Mouse (Mus musculus): ENCODE measurements at regions not wholly inside any gene's neighbourhood (a gene's known extent, or its start where the extent isn't known, plus 50 kb on each side); places are given as distances from the start of the nearest gene placed in this dataset.

GRCm38 (mm10) chr9:61129186-61129585 is 243.0 kb upstream of the Tle3 start:
- H3K27ac ChIP-seq (ENCODE audit: low read depth, low read length), result no peak overlapping the region
- no peak overlapping the region for H3K4me2 ChIP-seq (ENCODE audit: low read depth, low read length)
- no peak for ATAC-seq (ENCODE audit: low read depth)
- 0 out of 2 replicates have a peak, but pooled peaks cover 2% of the 10 kb centered on the region for H3K27me3 ChIP-seq (ENCODE audit: control insufficient read depth, insufficient read depth, low read length)
- no peak overlapping the region for H3K4me3 ChIP-seq (ENCODE audit: low read depth, low read length)
- H3K4me1 ChIP-seq (ENCODE audit: control insufficient read depth, insufficient read depth, low read length), result peaks cover 6% of the 10 kb centered on the region
- no peaks in the 10 kb centered on the region for H3K36me3 ChIP-seq (ENCODE audit: control insufficient read depth, insufficient read depth, low read length)
- H3K9ac ChIP-seq (replicated peaks; ENCODE audit: low read depth, low read length), result no peak overlapping the region
- H3K9me3 ChIP-seq (ENCODE audit: control insufficient read depth, low read length), result no peaks in the 10 kb centered on the region
- 80% methylated on average over 5 of the region's 5 CpGs for WGBS

GRCm38 (mm10) chr9:61130877-61131276 is 241.3 kb upstream of the Tle3 start:
- WGBS, result 66% methylated on average over 4 of the region's 4 CpGs
- H3K27ac ChIP-seq (ENCODE audit: low read depth, low read length), result no peak overlapping the region
- no peak overlapping the region for H3K4me2 ChIP-seq (ENCODE audit: low read depth, low read length)
- H3K9me3 ChIP-seq (ENCODE audit: control insufficient read depth, low read length), result no peaks in the 10 kb centered on the region
- H3K27me3 ChIP-seq (ENCODE audit: control insufficient read depth, insufficient read depth, low read length), result 0 out of 2 replicates have a peak, but pooled peaks cover 2% of the 10 kb centered on the region
- no peak for ATAC-seq (ENCODE audit: low read depth)
- H3K4me1 ChIP-seq (ENCODE audit: control insufficient read depth, insufficient read depth, low read length), result peaks cover 9% of the 10 kb centered on the region
- H3K36me3 ChIP-seq (ENCODE audit: control insufficient read depth, insufficient read depth, low read length), result no peaks in the 10 kb centered on the region
- H3K9ac ChIP-seq (replicated peaks; ENCODE audit: low read depth, low read length), result no peak overlapping the region
- no peak overlapping the region for H3K4me3 ChIP-seq (ENCODE audit: low read depth, low read length)

GRCm38 (mm10) chr9:61135263-61135882 is 236.8 kb upstream of the Tle3 start:
- H3K4me1 ChIP-seq (ENCODE audit: control insufficient read depth, insufficient read depth, low read length), result peaks cover 10% of the 10 kb centered on the region
- H3K36me3 ChIP-seq (ENCODE audit: control insufficient read depth, insufficient read depth, low read length), result no peaks in the 10 kb centered on the region
- ATAC-seq (ENCODE audit: low read depth), result peak; percentile 49; the same call in 1 of the 2 replicates
- no peak overlapping the region for H3K27ac ChIP-seq (ENCODE audit: low read depth, low read length)
- H3K9ac ChIP-seq (replicated peaks; ENCODE audit: low read depth, low read length), result no peak overlapping the region
- WGBS, result 22% methylated on average over 10 of the region's 10 CpGs
- H3K4me2 ChIP-seq (ENCODE audit: low read depth, low read length), result no peak overlapping the region
- no peaks in the 10 kb centered on the region for H3K9me3 ChIP-seq (ENCODE audit: control insufficient read depth, low read length)
- no peaks in the 10 kb centered on the region for H3K27me3 ChIP-seq (ENCODE audit: control insufficient read depth, insufficient read depth, low read length)
- no peak overlapping the region for H3K4me3 ChIP-seq (ENCODE audit: low read depth, low read length)

GRCm38 (mm10) chr9:61135917-61136316 is 236.2 kb upstream of the Tle3 start:
- Histone ChIP-seq H3K4me3 (ENCODE audit: low read depth, low read length) (no peak overlapping the region), H3K4me1 (ENCODE audit: control insufficient read depth, insufficient read depth, low read length) (peaks cover 5% of the 10 kb centered on the region; the same call in 1 of the 2 replicates), H3K27me3 (ENCODE audit: control insufficient read depth, insufficient read depth, low read length) (no peaks in the 10 kb centered on the region), H3K36me3 (ENCODE audit: control insufficient read depth, insufficient read depth, low read length) (no peaks in the 10 kb centered on the region), H3K9ac (replicated peaks; ENCODE audit: low read depth, low read length) (no peak overlapping the region), H3K9me3 (ENCODE audit: control insufficient read depth, low read length) (no peaks in the 10 kb centered on the region), H3K27ac (ENCODE audit: low read depth, low read length) (no peak overlapping the region), H3K4me2 (ENCODE audit: low read depth, low read length) (no peak overlapping the region)
- ATAC-seq (ENCODE audit: low read depth), result no peak
- 44% methylated on average over 3 of the region's 3 CpGs for WGBS

GRCm38 (mm10) chr9:61138741-61139368 is 233.3 kb upstream of the Tle3 start:
- Histone ChIP-seq H3K27me3 (ENCODE audit: control insufficient read depth, insufficient read depth, low read length) (no peaks in the 10 kb centered on the region), H3K9me3 (ENCODE audit: control insufficient read depth, low read length) (no peaks in the 10 kb centered on the region), H3K4me2 (ENCODE audit: low read depth, low read length) (no peak overlapping the region), H3K9ac (replicated peaks; ENCODE audit: low read depth, low read length) (no peak overlapping the region), H3K4me3 (ENCODE audit: low read depth, low read length) (no peak overlapping the region), H3K36me3 (ENCODE audit: control insufficient read depth, insufficient read depth, low read length) (no peaks in the 10 kb centered on the region), H3K4me1 (ENCODE audit: control insufficient read depth, insufficient read depth, low read length) (0 out of 2 replicates have a peak, but pooled peaks cover 5% of the 10 kb centered on the region), H3K27ac (ENCODE audit: low read depth, low read length) (no peak overlapping the region)
- ATAC-seq (ENCODE audit: low read depth), result no peak
- WGBS, result 57% methylated on average over 11 of the region's 11 CpGs

- no peak for ATAC-seq (ENCODE audit: low read depth)
- Histone ChIP-seq H3K4me1 (ENCODE audit: control insufficient read depth, insufficient read depth, low read length) (no peaks in the 10 kb centered on the region), H3K9ac (replicated peaks; ENCODE audit: low read depth, low read length) (no peak overlapping the region), H3K4me3 (ENCODE audit: low read depth, low read length) (no peak overlapping the region), H3K4me2 (ENCODE audit: low read depth, low read length) (no peak overlapping the region), H3K27me3 (ENCODE audit: control insufficient read depth, insufficient read depth, low read length) (no peaks in the 10 kb centered on the region), H3K27ac (ENCODE audit: low read depth, low read length) (no peak overlapping the region), H3K36me3 (ENCODE audit: control insufficient read depth, insufficient read depth, low read length) (no peaks in the 10 kb centered on the region), H3K9me3 (ENCODE audit: control insufficient read depth, low read length) (no peaks in the 10 kb centered on the region)
- 74% methylated on average over 6 of the region's 6 CpGs for WGBS
Measured at GRCm38 (mm10) chr9:61143101-61143500, 229.1 kb upstream of the Tle3 start.

GRCm38 (mm10) chr9:61144685-61145318 is 227.4 kb upstream of the Tle3 start:
- H3K4me1 ChIP-seq (ENCODE audit: control insufficient read depth, insufficient read depth, low read length), result no peaks in the 10 kb centered on the region
- H3K27ac ChIP-seq (ENCODE audit: low read depth, low read length), result no peak overlapping the region
- no peak overlapping the region for H3K9ac ChIP-seq (replicated peaks; ENCODE audit: low read depth, low read length)
- H3K4me3 ChIP-seq (ENCODE audit: low read depth, low read length), result no peak overlapping the region
- no peaks in the 10 kb centered on the region for H3K9me3 ChIP-seq (ENCODE audit: control insufficient read depth, low read length)
- H3K4me2 ChIP-seq (ENCODE audit: low read depth, low read length), result no peak overlapping the region
- no peaks in the 10 kb centered on the region for H3K27me3 ChIP-seq (ENCODE audit: control insufficient read depth, insufficient read depth, low read length)
- ATAC-seq (ENCODE audit: low read depth), result peak; percentile 78
- H3K36me3 ChIP-seq (ENCODE audit: control insufficient read depth, insufficient read depth, low read length), result no peaks in the 10 kb centered on the region
- 38% methylated on average over 11 of the region's 11 CpGs for WGBS

- H3K4me1 ChIP-seq (ENCODE audit: control insufficient read depth, insufficient read depth, low read length), result no peaks in the 10 kb centered on the region
- no peaks in the 10 kb centered on the region for H3K9me3 ChIP-seq (ENCODE audit: control insufficient read depth, low read length)
- no peak for ATAC-seq (ENCODE audit: low read depth)
- no peak overlapping the region for H3K27ac ChIP-seq (ENCODE audit: low read depth, low read length)
- no peak overlapping the region for H3K4me2 ChIP-seq (ENCODE audit: low read depth, low read length)
- WGBS, result 84% methylated on average over 8 of the region's 8 CpGs
- no peak overlapping the region for H3K4me3 ChIP-seq (ENCODE audit: low read depth, low read length)
- no peaks in the 10 kb centered on the region for H3K36me3 ChIP-seq (ENCODE audit: control insufficient read depth, insufficient read depth, low read length)
- H3K9ac ChIP-seq (replicated peaks; ENCODE audit: low read depth, low read length), result no peak overlapping the region
- H3K27me3 ChIP-seq (ENCODE audit: control insufficient read depth, insufficient read depth, low read length), result no peaks in the 10 kb centered on the region
Measured at GRCm38 (mm10) chr9:61145738-61146137, 226.4 kb upstream of the Tle3 start.

GRCm38 (mm10) chr9:61151201-61151600 is 221.0 kb upstream of the Tle3 start:
- no peak overlapping the region for H3K4me3 ChIP-seq (ENCODE audit: low read depth, low read length)
- H3K27me3 ChIP-seq (ENCODE audit: control insufficient read depth, insufficient read depth, low read length), result no peaks in the 10 kb centered on the region
- H3K27ac ChIP-seq (ENCODE audit: low read depth, low read length), result no peak overlapping the region
- H3K36me3 ChIP-seq (ENCODE audit: control insufficient read depth, insufficient read depth, low read length), result no peaks in the 10 kb centered on the region
- H3K9me3 ChIP-seq (ENCODE audit: control insufficient read depth, low read length), result no peaks in the 10 kb centered on the region
- no peak overlapping the region for H3K4me2 ChIP-seq (ENCODE audit: low read depth, low read length)
- 89% methylated on average over 4 of the region's 4 CpGs for WGBS
- no peak overlapping the region for H3K9ac ChIP-seq (replicated peaks; ENCODE audit: low read depth, low read length)
- no peak for ATAC-seq (ENCODE audit: low read depth)
- H3K4me1 ChIP-seq (ENCODE audit: control insufficient read depth, insufficient read depth, low read length), result no peaks in the 10 kb centered on the region; the same call in 1 of the 2 replicates

All from neural tube, embryonic 14.5 days (tissue).